Mouse (Mus musculus): ENCODE measurements at regions not wholly inside any gene's neighbourhood (a gene's known extent, or its start where the extent isn't known, plus 50 kb on each side); places are given as distances from the start of the nearest gene placed in this dataset.

DNA sequence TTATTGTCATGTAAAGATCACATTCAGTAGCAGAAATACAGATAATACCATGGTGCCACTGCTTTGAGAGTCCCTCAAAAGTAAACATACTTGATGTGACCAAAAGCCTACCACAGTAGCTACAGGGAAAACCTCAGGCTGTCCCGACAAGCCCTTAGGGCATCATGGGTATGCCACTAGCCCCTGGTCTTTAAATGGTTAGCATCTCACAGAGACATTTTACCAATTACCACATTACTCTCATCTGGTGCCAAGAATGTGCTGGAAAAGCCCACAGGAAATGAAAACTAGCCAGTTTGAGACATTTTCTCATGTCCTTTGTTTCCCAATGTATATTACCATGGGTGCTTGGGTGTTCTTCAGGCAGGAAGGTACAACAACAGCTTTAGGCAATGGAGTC is 439.3 kb upstream of the Pappa start:
- H3K9ac ChIP-seq (replicated peaks; ENCODE audit: low read length), result no peak overlapping the region
- ATAC-seq (ENCODE audit: low FRiP score, low TSS enrichment) (no peak), DNase-seq (no peak)
- H3K36me3 ChIP-seq (ENCODE audit: control insufficient read depth, insufficient read depth, low read length), result no peaks in the 10 kb centered on the region
- no peaks in the 10 kb centered on the region for H3K4me1 ChIP-seq (ENCODE audit: control insufficient read depth, insufficient read depth, low read length)
- H3K27ac ChIP-seq (replicated peaks; ENCODE audit: low read depth, low read length), result no peak overlapping the region
- no peak overlapping the region for H3K4me3 ChIP-seq (replicated peaks; ENCODE audit: low read depth, low read length)
- no peak overlapping the region for H3K4me2 ChIP-seq (ENCODE audit: low read length)
- H3K27me3 ChIP-seq (ENCODE audit: control insufficient read depth, insufficient read depth, low read length), result no peaks in the 10 kb centered on the region
- no peaks in the 10 kb centered on the region for H3K9me3 ChIP-seq (ENCODE audit: control insufficient read depth, low read length)
- WGBS, result 88% methylated on average over 1 of the region's 1 CpGs

DNA sequence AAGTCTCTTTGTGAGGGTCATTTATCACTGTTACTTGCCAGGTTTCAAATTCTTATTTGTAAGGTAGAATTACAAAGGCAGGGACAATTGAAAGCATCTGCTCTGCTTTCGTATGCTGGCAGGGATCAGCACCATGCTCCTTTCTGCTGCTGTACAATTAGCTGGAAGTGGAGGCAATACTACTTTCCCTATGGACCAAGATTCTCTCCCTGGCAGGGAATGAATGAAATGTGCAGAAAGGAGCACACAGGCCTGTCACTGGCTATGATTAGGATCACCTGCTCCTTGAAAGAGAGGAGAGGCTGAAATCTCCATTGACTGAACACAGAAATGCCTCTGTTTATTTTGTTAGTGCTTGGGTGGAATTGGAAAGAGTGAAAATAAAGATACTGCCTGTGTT is 427.8 kb upstream of the Pappa start:
- Histone ChIP-seq H3K36me3 (ENCODE audit: control insufficient read depth, insufficient read depth, low read length) (no peaks in the 10 kb centered on the region), H3K4me3 (replicated peaks; ENCODE audit: low read depth, low read length) (no peak overlapping the region), H3K27ac (replicated peaks; ENCODE audit: low read depth, low read length) (no peak overlapping the region), H3K4me2 (ENCODE audit: low read length) (no peak overlapping the region), H3K27me3 (ENCODE audit: control insufficient read depth, insufficient read depth, low read length) (no peaks in the 10 kb centered on the region), H3K9ac (replicated peaks; ENCODE audit: low read length) (no peak overlapping the region), H3K4me1 (ENCODE audit: control insufficient read depth, insufficient read depth, low read length) (no peaks in the 10 kb centered on the region), H3K9me3 (ENCODE audit: control insufficient read depth, low read length) (no peaks in the 10 kb centered on the region)
- peak; percentile 8 for DNase-seq
- no peak for ATAC-seq (ENCODE audit: low FRiP score, low TSS enrichment)
- WGBS, result 65% methylated on average over 1 of the region's 1 CpGs

DNA sequence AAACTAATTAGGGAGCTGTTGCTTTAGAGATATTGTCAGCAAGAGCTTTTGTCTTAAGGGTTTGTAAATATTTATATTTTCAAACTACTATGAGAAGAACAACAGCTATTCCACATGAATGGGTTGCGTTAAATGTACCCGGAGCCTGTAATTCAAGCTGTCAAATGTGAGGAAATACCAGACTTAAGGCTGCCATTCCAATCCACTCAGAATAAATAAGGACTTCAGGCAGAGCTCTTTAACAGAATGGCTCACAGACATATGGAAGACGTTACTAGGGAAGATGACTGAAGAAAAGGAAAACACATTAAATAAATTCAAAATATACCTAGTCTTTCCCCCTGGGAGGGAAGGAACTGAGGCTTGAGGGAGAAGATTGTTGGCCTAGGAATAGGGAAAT is 400.7 kb upstream of the Pappa start:
- Histone ChIP-seq H3K4me1 (ENCODE audit: control insufficient read depth, insufficient read depth, low read length) (no peaks in the 10 kb centered on the region), H3K36me3 (ENCODE audit: control insufficient read depth, insufficient read depth, low read length) (no peaks in the 10 kb centered on the region), H3K27me3 (ENCODE audit: control insufficient read depth, insufficient read depth, low read length) (no peaks in the 10 kb centered on the region), H3K4me3 (replicated peaks; ENCODE audit: low read depth, low read length) (no peak overlapping the region), H3K27ac (replicated peaks; ENCODE audit: low read depth, low read length) (no peak overlapping the region), H3K9ac (replicated peaks; ENCODE audit: low read length) (no peak overlapping the region), H3K9me3 (ENCODE audit: control insufficient read depth, low read length) (no peaks in the 10 kb centered on the region), H3K4me2 (ENCODE audit: low read length) (no peak overlapping the region)
- DNase-seq (no peak), ATAC-seq (ENCODE audit: low FRiP score, low TSS enrichment) (no peak)
- WGBS, result 76% methylated on average over 3 of the region's 3 CpGs

DNA sequence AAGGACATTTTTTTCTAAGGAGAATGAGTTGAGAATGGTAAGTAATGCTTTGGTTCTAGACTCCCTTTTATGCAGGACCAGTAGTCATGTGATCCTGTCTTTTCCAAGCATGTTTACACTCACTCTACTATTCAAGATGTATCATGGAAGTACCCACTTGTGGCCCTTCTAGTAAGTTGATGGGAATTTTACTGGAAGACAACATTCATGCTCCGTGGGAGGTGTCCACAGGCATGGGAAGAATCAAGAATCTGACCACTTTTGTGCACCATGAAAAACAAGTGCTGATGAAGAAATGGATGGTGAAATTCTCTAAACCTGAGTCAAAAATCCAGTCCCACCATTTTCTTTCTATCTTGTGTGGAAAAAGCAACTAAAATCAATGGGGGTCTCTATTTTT is 399.1 kb upstream of the Pappa start:
- Histone ChIP-seq H3K27ac (replicated peaks; ENCODE audit: low read depth, low read length) (no peak overlapping the region), H3K4me2 (ENCODE audit: low read length) (no peak overlapping the region), H3K27me3 (ENCODE audit: control insufficient read depth, insufficient read depth, low read length) (no peaks in the 10 kb centered on the region), H3K9ac (replicated peaks; ENCODE audit: low read length) (no peak overlapping the region), H3K4me3 (replicated peaks; ENCODE audit: low read depth, low read length) (no peak overlapping the region), H3K36me3 (ENCODE audit: control insufficient read depth, insufficient read depth, low read length) (no peaks in the 10 kb centered on the region), H3K4me1 (ENCODE audit: control insufficient read depth, insufficient read depth, low read length) (no peaks in the 10 kb centered on the region), H3K9me3 (ENCODE audit: control insufficient read depth, low read length) (no peaks in the 10 kb centered on the region)
- WGBS, result 77% methylated on average over 1 of the region's 1 CpGs
- no peak for DNase-seq
- no peak for ATAC-seq (ENCODE audit: low FRiP score, low TSS enrichment)

DNA sequence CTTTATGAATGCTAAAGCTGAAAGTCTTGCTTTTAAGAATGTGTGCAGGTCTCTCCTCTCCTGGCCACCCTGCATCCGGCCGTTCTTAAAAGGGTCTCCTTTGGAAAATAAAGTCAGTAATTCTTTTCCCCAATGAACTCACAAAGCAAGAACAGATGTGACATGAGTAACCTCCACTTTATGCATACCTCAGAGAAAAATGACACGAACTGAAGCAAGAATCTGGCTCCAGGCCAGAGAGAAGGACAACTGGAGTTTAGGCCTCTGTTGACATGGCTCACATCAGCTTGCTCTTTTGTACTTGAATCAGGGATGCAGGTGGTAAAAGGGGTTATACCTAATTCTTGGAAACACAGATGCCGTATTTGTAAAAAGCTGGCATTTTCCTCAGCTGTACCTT is 368.0 kb upstream of the Pappa start:
- Histone ChIP-seq H3K27me3 (ENCODE audit: control insufficient read depth, insufficient read depth, low read length) (no peaks in the 10 kb centered on the region), H3K4me2 (ENCODE audit: low read length) (no peak overlapping the region), H3K9ac (replicated peaks; ENCODE audit: low read length) (no peak overlapping the region), H3K4me3 (replicated peaks; ENCODE audit: low read depth, low read length) (no peak overlapping the region), H3K4me1 (ENCODE audit: control insufficient read depth, insufficient read depth, low read length) (no peaks in the 10 kb centered on the region), H3K9me3 (ENCODE audit: control insufficient read depth, low read length) (no peaks in the 10 kb centered on the region), H3K36me3 (ENCODE audit: control insufficient read depth, insufficient read depth, low read length) (no peaks in the 10 kb centered on the region), H3K27ac (replicated peaks; ENCODE audit: low read depth, low read length) (no peak overlapping the region)
- no peak for ATAC-seq (ENCODE audit: low FRiP score, low TSS enrichment)
- 84% methylated on average over 4 of the region's 4 CpGs for WGBS
- peak; percentile 4 for DNase-seq

DNA sequence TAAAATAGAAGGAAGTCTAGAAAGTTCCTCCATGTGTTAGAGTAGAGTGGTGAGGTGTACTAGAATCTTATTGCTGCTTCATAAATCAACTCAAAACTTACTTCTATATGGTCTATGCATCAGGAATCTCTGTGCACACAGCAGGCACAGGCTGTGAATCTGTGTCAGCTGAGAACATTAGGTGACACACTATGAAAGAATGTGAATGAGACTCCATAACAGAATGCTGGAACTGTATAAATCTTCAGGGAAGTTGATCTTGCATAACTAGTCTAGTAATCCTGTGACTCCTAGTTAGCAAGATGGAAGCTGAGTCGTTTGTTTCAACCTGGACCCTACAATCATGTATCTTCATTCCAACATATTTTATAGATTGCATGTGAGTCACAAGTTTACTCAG is 355.4 kb upstream of the Pappa start:
- H3K9ac ChIP-seq (replicated peaks; ENCODE audit: low read length), result no peak overlapping the region
- H3K27me3 ChIP-seq (ENCODE audit: control insufficient read depth, insufficient read depth, low read length), result no peaks in the 10 kb centered on the region
- H3K4me2 ChIP-seq (ENCODE audit: low read length), result no peak overlapping the region
- H3K27ac ChIP-seq (replicated peaks; ENCODE audit: low read depth, low read length), result no peak overlapping the region
- WGBS, result 79% methylated on average over 1 of the region's 1 CpGs
- H3K9me3 ChIP-seq (ENCODE audit: control insufficient read depth, low read length), result no peaks in the 10 kb centered on the region
- no peaks in the 10 kb centered on the region for H3K4me1 ChIP-seq (ENCODE audit: control insufficient read depth, insufficient read depth, low read length)
- no peaks in the 10 kb centered on the region for H3K36me3 ChIP-seq (ENCODE audit: control insufficient read depth, insufficient read depth, low read length)
- ATAC-seq (ENCODE audit: low FRiP score, low TSS enrichment) (no peak), DNase-seq (no peak)
- no peak overlapping the region for H3K4me3 ChIP-seq (replicated peaks; ENCODE audit: low read depth, low read length)

DNA sequence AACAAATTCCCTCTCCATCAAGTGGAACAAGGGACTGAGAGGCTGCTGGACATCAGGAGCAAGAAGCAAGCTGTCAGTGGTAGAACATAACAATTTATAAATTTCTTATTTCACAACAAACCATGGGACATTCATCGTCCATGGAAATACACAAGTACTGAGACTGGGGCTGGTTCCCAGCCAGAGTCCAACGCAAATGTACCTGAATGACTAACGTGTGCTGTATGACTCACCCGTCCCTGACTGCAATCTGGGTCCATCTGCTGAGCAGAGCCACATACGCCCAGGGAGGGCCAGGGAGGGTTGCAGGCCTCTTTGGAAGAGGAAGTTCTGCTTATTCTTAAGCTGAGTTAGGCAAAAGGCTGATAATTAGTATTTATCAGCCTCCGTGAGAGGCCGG is 320.1 kb upstream of the Pappa start:
- Histone ChIP-seq H3K9me3 (ENCODE audit: control insufficient read depth, low read length) (no peaks in the 10 kb centered on the region), H3K36me3 (ENCODE audit: control insufficient read depth, insufficient read depth, low read length) (no peaks in the 10 kb centered on the region), H3K4me2 (ENCODE audit: low read length) (no peak overlapping the region), H3K4me1 (ENCODE audit: control insufficient read depth, insufficient read depth, low read length) (no peaks in the 10 kb centered on the region), H3K27me3 (ENCODE audit: control insufficient read depth, insufficient read depth, low read length) (no peaks in the 10 kb centered on the region), H3K9ac (replicated peaks; ENCODE audit: low read length) (no peak overlapping the region), H3K27ac (replicated peaks; ENCODE audit: low read depth, low read length) (no peak overlapping the region), H3K4me3 (replicated peaks; ENCODE audit: low read depth, low read length) (no peak overlapping the region)
- DNase-seq (no peak), ATAC-seq (ENCODE audit: low FRiP score, low TSS enrichment) (no peak)
- 91% methylated on average over 7 of the region's 7 CpGs for WGBS

DNA sequence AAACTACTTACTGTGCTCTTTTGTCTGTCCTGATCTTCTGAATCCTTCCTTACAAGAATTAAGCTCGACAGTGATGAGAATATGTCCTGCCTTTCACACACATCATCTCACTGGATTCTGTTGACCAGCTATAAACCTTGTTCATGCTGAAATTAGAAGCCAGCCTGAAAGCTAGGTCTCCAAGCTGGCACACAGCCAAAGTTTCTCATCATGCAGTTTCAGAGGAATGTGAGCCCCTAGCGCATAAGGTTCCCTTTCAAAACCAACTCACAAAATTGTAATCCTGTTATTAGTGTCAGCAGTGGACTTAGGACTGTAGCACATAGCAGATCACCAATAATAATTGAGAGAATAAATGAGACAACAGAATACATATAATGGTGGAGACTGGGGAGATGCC is 319.0 kb upstream of the Pappa start:
- no peak for ATAC-seq (ENCODE audit: low FRiP score, low TSS enrichment)

DNA sequence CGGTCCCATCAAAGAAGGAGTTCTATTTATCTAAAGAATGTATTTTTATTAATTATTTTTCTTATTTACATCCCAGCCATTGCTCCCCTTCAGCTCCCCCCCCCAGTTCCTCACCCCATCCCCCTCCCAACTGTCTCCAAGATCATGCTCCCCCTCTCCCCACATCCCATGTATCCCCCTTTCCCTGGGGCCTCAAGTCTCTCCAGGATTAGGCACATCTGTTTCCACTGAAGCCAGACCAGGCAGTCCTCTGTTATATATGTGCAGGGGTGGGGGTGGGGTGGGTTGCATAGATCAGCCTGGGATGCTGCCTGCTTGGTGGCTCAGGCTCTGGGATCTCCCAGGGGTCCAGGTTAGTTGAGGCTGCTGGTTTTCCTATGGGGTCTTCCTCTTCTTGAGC is 316.8 kb upstream of the Pappa start:
- Histone ChIP-seq H3K27ac (replicated peaks; ENCODE audit: low read depth, low read length) (no peak overlapping the region), H3K4me3 (replicated peaks; ENCODE audit: low read depth, low read length) (no peak overlapping the region), H3K4me2 (ENCODE audit: low read length) (no peak overlapping the region), H3K9me3 (ENCODE audit: control insufficient read depth, low read length) (no peaks in the 10 kb centered on the region), H3K4me1 (ENCODE audit: control insufficient read depth, insufficient read depth, low read length) (no peaks in the 10 kb centered on the region), H3K36me3 (ENCODE audit: control insufficient read depth, insufficient read depth, low read length) (no peaks in the 10 kb centered on the region), H3K9ac (replicated peaks; ENCODE audit: low read length) (no peak overlapping the region), H3K27me3 (ENCODE audit: control insufficient read depth, insufficient read depth, low read length) (no peaks in the 10 kb centered on the region)
- WGBS, result 93% methylated on average over 1 of the region's 1 CpGs
- no peak for ATAC-seq (ENCODE audit: low FRiP score, low TSS enrichment)
- no peak for DNase-seq

More for the DNA sequence above, 319.0 kb upstream of the Pappa start:
- Histone ChIP-seq H3K27me3 (ENCODE audit: control insufficient read depth, insufficient read depth, low read length) (no peaks in the 10 kb centered on the region), H3K4me1 (ENCODE audit: control insufficient read depth, insufficient read depth, low read length) (no peaks in the 10 kb centered on the region), H3K4me2 (ENCODE audit: low read length) (no peak overlapping the region), H3K9me3 (ENCODE audit: control insufficient read depth, low read length) (no peaks in the 10 kb centered on the region), H3K4me3 (replicated peaks; ENCODE audit: low read depth, low read length) (no peak overlapping the region), H3K36me3 (ENCODE audit: control insufficient read depth, insufficient read depth, low read length) (no peaks in the 10 kb centered on the region), H3K9ac (replicated peaks; ENCODE audit: low read length) (no peak overlapping the region), H3K27ac (replicated peaks; ENCODE audit: low read depth, low read length) (no peak overlapping the region)
- DNase-seq, result peak; percentile 50
- WGBS, result 56% methylated on average over 2 of the region's 2 CpGs

All from midbrain, embryonic 14.5 days (tissue).